Mouse (Mus musculus): ENCODE data around the gene Gcc2. TPM values are rescaled to one million over a fixed set of nuclear protein-coding genes. Genes with fewer than 3 reads are reported as not detected.
A peak's percentile ranks its signal among the peaks of the same experiment; 100 is the strongest.
"Not testable (repeated sequence)": the region's sequence is repeated elsewhere in the genome, so short reads cannot be mapped to it uniquely, and the experiment has no call there.

Gene Gcc2
- polyA plus RNA-seq, 1 experiment from 2014 or later = 46.5 TPM

GRCm38 (mm10) chr10:58327836-58328235 lies 72.5 kb downstream of the Gcc2 start:
- H3K9me3 ChIP-seq (ENCODE audit: control insufficient read depth, low read length) = not testable (repeated sequence)

GRCm38 (mm10) chr10:58328517-58329108 lies 73.3 kb downstream of the Gcc2 start:
- Histone ChIP-seq H3K9me3 (ENCODE audit: control insufficient read depth, low read length) (no peaks in the 10 kb centered on the region), H3K27ac (ENCODE audit: low read depth, low read length) (no peak overlapping the region), H3K4me2 (no peak overlapping the region), H3K27me3 (ENCODE audit: control insufficient read depth, insufficient read depth, low read length) (no peaks in the 10 kb centered on the region), H3K4me1 (ENCODE audit: control insufficient read depth, insufficient read depth, low read length) (peaks cover 12% of the 10 kb centered on the region), H3K4me3 (ENCODE audit: low read depth, low read length) (no peak overlapping the region), H3K9ac (ENCODE audit: low read length) (no peak overlapping the region), H3K36me3 (ENCODE audit: control insufficient read depth, insufficient read depth, low read length) (no peaks in the 10 kb centered on the region)
- DNase-seq (ENCODE audit: low spot score, missing footprints) = no peak
- no peak for ATAC-seq (ENCODE audit: low FRiP score)
- 95% methylated on average over 8 of the region's 8 CpGs for WGBS

More at GRCm38 (mm10) chr10:58327836-58328235, 72.5 kb downstream of the Gcc2 start:
- DNase-seq (ENCODE audit: low spot score, missing footprints) = peak; percentile 70
- not testable (repeated sequence) for H3K9ac ChIP-seq (ENCODE audit: low read length); H3K4me3 ChIP-seq (ENCODE audit: low read depth, low read length); H3K36me3 ChIP-seq (ENCODE audit: control insufficient read depth, insufficient read depth, low read length); H3K27me3 ChIP-seq (ENCODE audit: control insufficient read depth, insufficient read depth, low read length); ATAC-seq (ENCODE audit: low FRiP score); H3K4me2 ChIP-seq; H3K27ac ChIP-seq (ENCODE audit: low read depth, low read length)
- 88% methylated on average over 6 of the region's 6 CpGs for WGBS
- peaks cover 12% of the 10 kb centered on the region for H3K4me1 ChIP-seq (ENCODE audit: control insufficient read depth, insufficient read depth, low read length)

- Histone ChIP-seq H3K27me3 (ENCODE audit: control insufficient read depth, insufficient read depth, low read length) (no peaks in the 10 kb centered on the region), H3K27ac (ENCODE audit: low read depth, low read length) (no peak overlapping the region), H3K36me3 (ENCODE audit: control insufficient read depth, insufficient read depth, low read length) (no peaks in the 10 kb centered on the region), H3K4me3 (ENCODE audit: low read depth, low read length) (no peak overlapping the region), H3K9me3 (ENCODE audit: control insufficient read depth, low read length) (no peaks in the 10 kb centered on the region), H3K4me1 (ENCODE audit: control insufficient read depth, insufficient read depth, low read length) (peaks cover 5% of the 10 kb centered on the region; the same call in 1 of the 2 replicates), H3K9ac (ENCODE audit: low read length) (no peak overlapping the region), H3K4me2 (no peak overlapping the region)
- peak; percentile 28 for DNase-seq (ENCODE audit: low spot score, missing footprints)
- no peak for ATAC-seq (ENCODE audit: low FRiP score)
These were observed 75.3 kb downstream of the Gcc2 start for GRCm38 (mm10) chr10:58330635-58331034.

- DNase-seq (ENCODE audit: low spot score, missing footprints) (peak; percentile 12), ATAC-seq (ENCODE audit: low FRiP score) (no peak)
- no peak overlapping the region for H3K4me2 ChIP-seq
These were observed 76.4 kb downstream of the Gcc2 start for GRCm38 (mm10) chr10:58331741-58332140.

GRCm38 (mm10) chr10:58333414-58333813 lies 78.1 kb downstream of the Gcc2 start:
- Histone ChIP-seq H3K4me3 (ENCODE audit: low read depth, low read length) (no peak overlapping the region), H3K9me3 (ENCODE audit: control insufficient read depth, low read length) (no peaks in the 10 kb centered on the region), H3K9ac (ENCODE audit: low read length) (no peak overlapping the region), H3K27me3 (ENCODE audit: control insufficient read depth, insufficient read depth, low read length) (no peaks in the 10 kb centered on the region), H3K4me1 (ENCODE audit: control insufficient read depth, insufficient read depth, low read length) (no peaks in the 10 kb centered on the region), H3K4me2 (no peak overlapping the region), H3K27ac (ENCODE audit: low read depth, low read length) (no peak overlapping the region), H3K36me3 (ENCODE audit: control insufficient read depth, insufficient read depth, low read length) (no peaks in the 10 kb centered on the region)
- DNase-seq (ENCODE audit: low spot score, missing footprints) (no peak), ATAC-seq (ENCODE audit: low FRiP score) (no peak)
- 96% methylated on average over 5 of the region's 5 CpGs for WGBS

More at GRCm38 (mm10) chr10:58331741-58332140, 76.4 kb downstream of the Gcc2 start:
- H3K27ac ChIP-seq (ENCODE audit: low read depth, low read length) = no peak overlapping the region
- H3K4me3 ChIP-seq (ENCODE audit: low read depth, low read length) = no peak overlapping the region
- H3K4me1 ChIP-seq (ENCODE audit: control insufficient read depth, insufficient read depth, low read length) = no peaks in the 10 kb centered on the region
- H3K36me3 ChIP-seq (ENCODE audit: control insufficient read depth, insufficient read depth, low read length) = no peaks in the 10 kb centered on the region
- no peaks in the 10 kb centered on the region for H3K9me3 ChIP-seq (ENCODE audit: control insufficient read depth, low read length)
- H3K9ac ChIP-seq (ENCODE audit: low read length) = no peak overlapping the region
- H3K27me3 ChIP-seq (ENCODE audit: control insufficient read depth, insufficient read depth, low read length) = no peaks in the 10 kb centered on the region

- no peaks in the 10 kb centered on the region for H3K9me3 ChIP-seq (ENCODE audit: control insufficient read depth, low read length)
- no peak overlapping the region for H3K4me2 ChIP-seq
- H3K4me3 ChIP-seq (ENCODE audit: low read depth, low read length) = no peak overlapping the region
- H3K36me3 ChIP-seq (ENCODE audit: control insufficient read depth, insufficient read depth, low read length) = no peaks in the 10 kb centered on the region
- 93% methylated on average over 1 of the region's 1 CpGs for WGBS
- H3K9ac ChIP-seq (ENCODE audit: low read length) = no peak overlapping the region
- no peaks in the 10 kb centered on the region for H3K27me3 ChIP-seq (ENCODE audit: control insufficient read depth, insufficient read depth, low read length)
- ATAC-seq (ENCODE audit: low FRiP score) (no peak), DNase-seq (ENCODE audit: low spot score, missing footprints) (no peak)
- H3K27ac ChIP-seq (ENCODE audit: low read depth, low read length) = no peak overlapping the region
- no peaks in the 10 kb centered on the region for H3K4me1 ChIP-seq (ENCODE audit: control insufficient read depth, insufficient read depth, low read length)
These were observed 80.9 kb downstream of the Gcc2 start for GRCm38 (mm10) chr10:58336156-58336555.

- ATAC-seq (ENCODE audit: low FRiP score); H3K27ac ChIP-seq (ENCODE audit: low read depth, low read length); H3K9ac ChIP-seq (ENCODE audit: low read length); H3K4me2 ChIP-seq; H3K9me3 ChIP-seq (ENCODE audit: control insufficient read depth, low read length); DNase-seq (ENCODE audit: low spot score, missing footprints); H3K27me3 ChIP-seq (ENCODE audit: control insufficient read depth, insufficient read depth, low read length); H3K4me3 ChIP-seq (ENCODE audit: low read depth, low read length); H3K4me1 ChIP-seq (ENCODE audit: control insufficient read depth, insufficient read depth, low read length); H3K36me3 ChIP-seq (ENCODE audit: control insufficient read depth, insufficient read depth, low read length): not testable (repeated sequence)
- WGBS = 90% methylated on average over 4 of the region's 4 CpGs
These were observed 81.8 kb downstream of the Gcc2 start for GRCm38 (mm10) chr10:58337091-58337490.

- H3K4me1 ChIP-seq (ENCODE audit: control insufficient read depth, insufficient read depth, low read length) = no peaks in the 10 kb centered on the region
- no peaks in the 10 kb centered on the region for H3K36me3 ChIP-seq (ENCODE audit: control insufficient read depth, insufficient read depth, low read length)
- H3K9me3 ChIP-seq (ENCODE audit: control insufficient read depth, low read length) = no peaks in the 10 kb centered on the region; the same call in 1 of the 2 replicates
- ATAC-seq (ENCODE audit: low FRiP score) (no peak), DNase-seq (ENCODE audit: low spot score, missing footprints) (no peak)
- WGBS = 58% methylated on average over 1 of the region's 1 CpGs
- H3K4me2 ChIP-seq = no peak overlapping the region
- no peak overlapping the region for H3K4me3 ChIP-seq (ENCODE audit: low read depth, low read length)
- no peak overlapping the region for H3K9ac ChIP-seq (ENCODE audit: low read length)
- H3K27ac ChIP-seq (ENCODE audit: low read depth, low read length) = no peak overlapping the region
- H3K27me3 ChIP-seq (ENCODE audit: control insufficient read depth, insufficient read depth, low read length) = no peaks in the 10 kb centered on the region
These were observed 83.3 kb downstream of the Gcc2 start for GRCm38 (mm10) chr10:58338590-58338989.

- 80% methylated on average over 2 of the region's 2 CpGs for WGBS
- H3K4me3 ChIP-seq (ENCODE audit: low read depth, low read length) = no peak overlapping the region
- no peak overlapping the region for H3K27ac ChIP-seq (ENCODE audit: low read depth, low read length)
- H3K36me3 ChIP-seq (ENCODE audit: control insufficient read depth, insufficient read depth, low read length) = no peaks in the 10 kb centered on the region
- ATAC-seq (ENCODE audit: low FRiP score) (no peak), DNase-seq (ENCODE audit: low spot score, missing footprints) (no peak)
- H3K9ac ChIP-seq (ENCODE audit: low read length) = no peak overlapping the region
- H3K9me3 ChIP-seq (ENCODE audit: control insufficient read depth, low read length) = no peaks in the 10 kb centered on the region; the same call in 1 of the 2 replicates
- no peaks in the 10 kb centered on the region for H3K4me1 ChIP-seq (ENCODE audit: control insufficient read depth, insufficient read depth, low read length)
- H3K4me2 ChIP-seq = no peak overlapping the region
- no peaks in the 10 kb centered on the region for H3K27me3 ChIP-seq (ENCODE audit: control insufficient read depth, insufficient read depth, low read length)
These were observed 86.4 kb downstream of the Gcc2 start for GRCm38 (mm10) chr10:58341685-58342084.

Measured in midbrain, embryonic 11.5 days (tissue).